Comparison of ENCODE assay signal across 9 mouse cellular contexts in genomic region chr3:137322304-137322703, GRCm38 (mm10). TPM values are rescaled to one million over a fixed set of nuclear protein-coding genes. Genes with fewer than 3 reads are reported as not detected.
DNase-seq lines count a peak whose midpoint lies in the region; ATAC-seq lines count a peak whose summit lies in the region.
"Had no signal": no experiment of that assay in that cellular context is flagged by ENCODE, and none has a peak within 500 bp of the region (broad histone marks: within the 10 kb centered on the region; RNA-seq: fewer than 3 reads in every experiment).

No protein-coding gene starts in this region.

- DNase-seq in left cerebral cortex, postnatal 4 days: peak; percentile 69
- DNase-seq in left cerebral cortex, adult 9 months (ENCODE audit: low spot score in 2 of 2): no peak
- peak; percentile 12 for DNase-seq in forelimb bud, embryonic 11.5 days (ENCODE audit: low read depth, low spot score)
- DNase-seq in kidney, adult 18-20 months: peak; percentile 32
- no peak for DNase-seq in left cerebral cortex, adult 18-20 months (ENCODE audit: low spot score in 2 of 2)
- DNase-seq in left cerebral cortex, adult 8-10 months (ENCODE audit: low spot score in 2 of 2): no peak
- DNase-seq: gastrocnemius, postnatal 14 days had no signal

- H3K27ac ChIP-seq in neural tube, embryonic 14.5 days (ENCODE audit: low read depth, low read length): no peak overlapping the region
- H3K27ac ChIP-seq: liver, embryonic 14.5 days had no signal

- no peak overlapping the region for H3K9ac ChIP-seq in neural tube, embryonic 14.5 days (replicated peaks; ENCODE audit: low read depth, low read length)
- H3K9ac ChIP-seq: liver, embryonic 14.5 days had no signal

- 33% methylated on average over 12 of the region's 12 CpGs for WGBS in neural tube, embryonic 14.5 days

- no peak overlapping the region for H3K4me3 ChIP-seq in neural tube, embryonic 14.5 days (ENCODE audit: low read depth, low read length)

- intact Hi-C loops in left cerebral cortex, postnatal 4 days (cut with DNase I): no loop called here

- H3K4me1 ChIP-seq in neural tube, embryonic 14.5 days (ENCODE audit: control insufficient read depth, insufficient read depth, low read length): no peaks in the 10 kb centered on the region

- no peaks in the 10 kb centered on the region for H3K9me3 ChIP-seq in neural tube, embryonic 14.5 days (ENCODE audit: control insufficient read depth, low read length)

- no peaks in the 10 kb centered on the region for H3K36me3 ChIP-seq in neural tube, embryonic 14.5 days (ENCODE audit: control insufficient read depth, insufficient read depth, low read length)

- no peaks in the 10 kb centered on the region for H3K27me3 ChIP-seq in neural tube, embryonic 14.5 days (ENCODE audit: control insufficient read depth, insufficient read depth, low read length)

- ATAC-seq in neural tube, embryonic 14.5 days (ENCODE audit: low read depth): peak; percentile 68; the same call in 1 of the 2 replicates

- 0 out of 2 replicates have a peak overlapping the region, but pooled peaks have one; percentile 1 for H3K4me2 ChIP-seq in neural tube, embryonic 14.5 days (ENCODE audit: low read depth, low read length)

RNA-seq across cellular contexts. Expression of gene Emcn, which starts 18.6 kb away (rescaled TPM):
- 1 to 10 TPM; 4.0 to 4.4 TPM for total RNA-seq in left cerebral cortex, postnatal 4 days (2021)
- polyA plus RNA-seq in neural tube, embryonic 14.5 days (2014; fragmentation: Nextera tagmentation; extraction: Ambion mirVana): 6.3 and 17.4 TPM in 2 replicates
- 1 to 10 TPM; 6.3 to 9.4 TPM for total RNA-seq in left cerebral cortex, adult 18-20 months (2021)
- 10 to 100 TPM in 2 of 4 experiments, 1 to 10 TPM in 2; 8.8 to 13.2 (median 10.1) TPM for total RNA-seq in left cerebral cortex, adult 8-10 months (2022)

Comparison
In these comparisons a context has a peak if more than half of its experiments do, and no peak if none do; other contexts are left out.
1. DNase-seq: peak in left cerebral cortex, postnatal 4 days (single experiment), forelimb bud, embryonic 11.5 days (single experiment) and kidney, adult 18-20 months (single experiment); none in left cerebral cortex, adult 9 months (0 of 2), left cerebral cortex, adult 18-20 months (0 of 2) and left cerebral cortex, adult 8-10 months (0 of 2).